Mouse (Mus musculus) skeletal muscle tissue, adult 2 months (tissue): Measurements from ENCODE around the gene Cfap298.

Experiments used
- DNase-seq: peaks from one replicate; pipeline ENCODE4 v3.0.0-alpha.2; 2012; ENCODE audit warnings: low read depth, low spot score

Cfap298 gene

DNA sequence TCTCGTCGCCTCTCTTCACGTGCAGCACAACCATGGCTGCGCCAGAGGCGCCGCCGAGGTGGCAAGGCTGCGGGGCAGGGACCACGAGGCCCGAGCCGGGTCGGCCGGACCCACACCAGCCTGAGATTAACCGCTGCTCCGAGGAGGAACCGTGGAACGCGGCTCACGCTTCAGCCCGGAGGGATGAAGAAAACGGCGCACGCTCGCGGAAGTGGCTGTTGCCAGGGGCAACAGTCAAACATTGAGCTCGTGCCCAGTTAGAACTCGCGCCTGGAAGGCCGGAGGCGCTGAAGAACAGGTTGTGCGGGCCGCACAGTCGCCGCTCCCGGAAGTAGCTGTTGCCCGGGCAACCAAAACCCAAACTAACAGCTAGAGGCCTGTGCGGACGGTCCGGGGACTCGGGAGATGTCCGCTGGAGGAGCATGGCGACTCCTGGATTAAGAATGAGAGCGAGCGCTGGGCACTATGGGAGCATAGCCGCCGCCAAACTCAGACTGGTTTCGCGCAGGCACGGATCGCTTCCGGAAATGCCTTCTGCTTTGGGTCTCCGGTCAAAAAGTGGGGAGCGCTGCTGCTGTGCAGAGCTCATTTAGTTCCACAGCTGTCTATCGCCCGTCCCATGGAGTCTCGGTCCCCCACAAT is at the start of gene Cfap298:
Gene Cfap298 (minus strand): TSS at position 428 of the 642 bp plus-strand sequence.
- peak; percentile 96 for DNase-seq

DNA sequence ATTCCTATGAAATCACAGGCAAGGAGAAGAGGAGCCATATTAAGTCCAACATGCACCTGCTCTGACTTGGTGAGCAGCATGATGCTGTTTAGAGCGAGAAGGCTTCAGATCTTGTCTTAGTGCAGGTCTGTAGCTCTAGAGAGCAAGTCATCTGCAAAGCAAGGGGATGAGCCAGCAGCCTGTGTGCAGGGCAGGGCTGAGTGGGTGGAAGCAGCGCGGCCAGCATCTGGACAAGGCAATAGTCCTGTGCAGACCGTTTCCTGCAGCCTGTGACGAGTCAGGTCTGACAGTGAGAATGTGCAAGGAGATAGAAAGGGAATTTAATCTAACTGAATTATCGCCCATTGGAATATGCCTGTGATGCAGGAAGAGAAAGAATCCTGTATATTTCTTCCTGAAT is 36.1 kb upstream of the Cfap298 start:
- no peak for DNase-seq

DNA sequence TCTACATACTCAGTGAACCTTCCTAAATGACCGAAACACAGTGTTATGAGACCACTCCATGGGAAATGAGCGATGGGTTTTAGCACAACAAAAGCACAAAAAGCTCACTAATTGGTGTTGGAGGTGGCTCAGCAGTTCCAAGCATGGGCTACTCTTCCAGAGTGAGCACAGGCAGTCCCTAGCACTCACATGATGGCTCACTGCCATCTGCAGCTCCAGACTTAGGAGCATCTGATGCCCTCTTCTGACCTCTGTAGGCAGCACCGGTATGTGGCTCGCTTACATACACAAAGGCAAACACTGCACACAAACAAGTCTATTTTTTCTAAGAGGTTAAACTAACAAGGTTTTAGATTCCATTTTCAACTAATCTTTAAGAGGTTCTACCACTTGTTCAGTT is 31.3 kb upstream of the Cfap298 start:
- DNase-seq: no peak

DNA sequence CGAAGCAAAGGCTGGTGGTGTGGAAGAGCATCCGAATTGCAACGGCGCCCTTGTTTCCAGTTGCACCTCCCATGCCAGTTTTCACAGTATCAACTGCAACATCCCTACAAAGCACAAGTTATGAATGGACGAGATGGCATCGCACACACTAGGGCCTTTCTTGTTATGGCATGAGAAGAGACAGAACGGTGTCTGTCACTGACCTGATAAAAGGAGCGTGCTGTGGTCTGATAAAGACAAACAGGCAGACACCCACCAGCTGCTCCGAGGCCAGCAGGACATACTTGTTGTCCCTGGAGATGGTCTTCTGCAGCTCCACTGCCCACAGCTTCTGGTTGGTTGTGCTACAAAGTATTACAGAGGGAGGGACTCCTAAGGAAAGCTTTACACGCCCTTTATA is 29.4 kb upstream of the Cfap298 start:
- DNase-seq: no peak

DNA sequence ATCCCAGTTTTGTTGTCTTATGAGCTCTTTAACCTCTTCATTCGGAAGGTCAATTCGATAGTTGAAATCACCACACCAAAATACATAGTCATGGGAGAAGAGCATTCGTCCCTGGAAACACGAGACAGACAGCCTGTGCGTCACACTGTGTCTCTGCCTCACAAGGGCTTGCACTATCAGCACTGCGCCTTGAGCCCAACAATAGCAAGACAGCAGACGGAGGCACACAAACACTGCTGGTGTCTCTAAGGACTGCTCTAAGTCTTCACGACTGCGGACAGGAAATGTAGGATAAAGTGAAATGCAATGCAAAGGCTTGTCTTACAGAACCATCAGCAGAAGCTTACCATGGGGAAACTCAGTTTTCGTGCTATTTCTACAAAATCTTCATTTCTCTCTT is 29.0 kb upstream of the Cfap298 start:
- no peak for DNase-seq

DNA sequence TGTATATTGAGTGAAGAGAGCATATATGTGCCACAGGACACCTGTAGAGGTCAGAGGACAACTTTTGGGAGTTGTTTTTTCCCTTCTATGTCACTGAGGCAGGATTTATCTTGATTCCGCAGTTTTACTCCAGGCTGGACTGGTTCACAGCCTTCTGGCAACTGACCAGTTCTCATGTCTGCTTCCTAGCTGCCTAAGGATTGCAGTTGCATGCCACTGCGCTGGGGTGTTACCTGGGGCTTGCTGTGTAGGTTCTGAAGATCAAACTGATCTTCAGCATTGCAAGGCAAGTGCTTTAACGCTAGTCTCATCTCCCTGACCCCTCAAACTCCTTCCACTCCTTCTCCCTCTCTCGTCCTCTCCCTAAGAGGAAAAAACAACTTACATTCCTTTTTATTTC is 28.3 kb upstream of the Cfap298 start:
- no peak for DNase-seq

DNA sequence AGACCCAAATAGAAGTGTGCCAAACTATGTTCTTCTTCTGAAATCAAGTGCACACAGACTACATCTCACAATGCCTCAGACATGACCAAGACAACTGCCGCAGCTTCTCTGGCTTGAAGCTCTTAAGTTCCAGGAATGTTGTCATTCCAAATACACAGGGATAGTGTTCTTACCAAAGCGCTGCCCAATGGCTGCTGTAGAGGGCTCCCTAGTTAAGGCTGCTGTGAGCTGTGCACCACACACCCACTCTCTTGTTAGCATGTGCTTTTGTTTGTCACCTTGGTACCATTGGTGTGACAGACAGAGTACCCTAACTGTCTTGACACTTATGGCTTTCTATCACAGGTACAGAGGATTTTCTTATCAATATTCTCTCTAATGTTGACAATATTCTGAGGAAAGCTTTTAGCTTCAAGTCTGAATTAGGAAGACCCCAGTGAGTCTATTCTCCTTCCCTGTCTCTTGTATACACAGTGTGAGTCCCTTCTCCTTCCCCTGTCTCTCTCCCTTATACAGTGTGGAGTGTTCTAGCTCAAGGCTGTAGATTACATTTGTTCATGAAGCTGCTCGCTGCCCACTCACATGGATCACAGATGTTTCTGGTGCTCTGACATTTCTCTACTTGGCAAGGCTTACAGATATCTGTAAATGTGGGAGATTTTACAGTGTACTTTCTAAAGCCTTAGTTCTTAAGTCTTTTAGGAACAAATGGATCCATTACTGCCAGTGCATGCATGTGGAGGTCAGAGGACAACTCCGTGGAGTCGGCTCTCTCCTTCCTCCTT is 23.6 kb upstream of the Cfap298 start:
- DNase-seq: no peak

DNA sequence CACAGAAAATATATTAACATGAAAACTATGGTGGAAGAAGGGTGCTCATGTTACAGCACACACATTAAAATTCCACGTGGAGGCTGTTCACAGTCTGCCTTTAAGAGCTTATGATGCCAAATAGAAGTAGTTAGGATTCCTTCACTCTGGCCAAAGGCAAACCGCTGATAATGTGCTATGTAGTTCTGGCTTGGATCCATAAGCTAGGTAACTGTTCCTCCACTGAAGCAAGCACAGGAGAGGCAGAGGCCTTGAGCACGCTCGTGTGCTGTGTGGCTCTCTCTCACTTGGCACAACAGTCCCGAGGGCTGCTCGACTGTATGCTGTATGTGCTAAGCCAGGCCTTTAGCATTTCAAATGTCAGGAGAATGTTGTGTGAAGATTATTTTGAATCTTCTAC is 20.6 kb upstream of the Cfap298 start:
- no peak for DNase-seq

DNA sequence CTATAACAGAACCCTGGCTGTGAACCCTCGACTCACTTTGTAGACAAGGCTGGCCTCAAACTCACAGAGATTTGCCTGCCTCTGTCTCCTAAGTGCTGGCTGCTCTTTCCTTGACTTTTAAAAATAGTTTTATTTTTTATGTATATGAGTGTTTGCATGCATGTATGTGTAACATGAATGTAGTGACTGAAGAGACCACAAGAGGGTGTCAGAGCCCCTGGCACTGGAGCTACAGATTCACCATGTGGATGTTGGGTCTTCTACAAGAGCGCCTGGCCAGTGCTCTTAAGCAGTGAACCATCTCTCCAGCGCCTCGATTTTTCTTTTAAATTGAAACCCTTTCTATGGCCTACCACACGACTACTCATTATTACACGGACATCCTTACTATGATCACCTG is 18.9 kb upstream of the Cfap298 start:
- no peak for DNase-seq

DNA sequence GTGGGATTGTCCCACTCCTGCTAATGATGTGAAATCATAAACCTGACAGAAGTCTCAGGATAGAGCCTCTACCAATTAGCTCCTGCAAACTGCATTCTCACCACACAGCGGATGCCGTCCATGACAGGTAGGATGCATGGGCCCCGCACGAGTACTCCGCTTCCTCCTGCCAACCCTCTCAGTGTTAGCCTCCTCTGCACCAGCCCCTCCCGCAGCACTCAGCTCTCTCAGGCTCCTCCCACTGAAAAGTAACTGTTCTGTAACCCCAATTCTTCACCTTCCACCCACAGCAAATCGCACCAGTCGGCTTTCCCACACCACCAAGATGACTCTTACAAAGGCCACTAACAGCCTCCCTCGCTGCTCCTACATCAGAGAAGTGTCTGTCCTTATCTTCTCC is 18.2 kb upstream of the Cfap298 start:
- no peak for DNase-seq

DNA sequence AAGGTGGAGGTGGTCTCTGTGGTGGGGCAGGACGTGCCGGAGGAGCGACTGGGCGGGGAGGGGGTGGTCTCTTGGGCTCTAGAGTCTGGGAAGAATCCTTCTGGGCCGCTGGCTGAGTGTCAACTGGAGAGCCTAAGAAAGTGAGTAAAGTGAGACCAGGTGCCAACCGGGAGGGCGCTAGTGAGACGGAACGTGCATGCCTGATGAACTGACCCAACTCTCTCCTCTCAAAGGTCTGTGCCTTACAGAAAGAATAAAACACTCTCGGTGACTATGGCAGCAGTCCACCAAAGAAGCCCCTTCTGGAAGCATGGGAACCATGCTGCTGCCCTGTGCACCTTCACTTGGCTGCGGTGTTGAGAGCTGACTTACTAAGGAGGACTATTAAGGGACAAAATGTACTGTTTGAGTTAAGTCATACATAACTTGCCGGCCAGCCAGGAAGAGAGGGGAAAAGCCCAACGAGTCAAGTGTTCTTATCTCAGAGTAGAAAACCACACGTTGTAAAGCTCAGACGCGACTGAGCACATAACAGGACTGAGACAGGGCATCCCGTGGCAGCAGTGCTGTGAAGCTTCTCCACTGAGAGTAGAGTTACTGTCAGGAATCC is 15.5 kb upstream of the Cfap298 start:
- DNase-seq: no peak

DNA sequence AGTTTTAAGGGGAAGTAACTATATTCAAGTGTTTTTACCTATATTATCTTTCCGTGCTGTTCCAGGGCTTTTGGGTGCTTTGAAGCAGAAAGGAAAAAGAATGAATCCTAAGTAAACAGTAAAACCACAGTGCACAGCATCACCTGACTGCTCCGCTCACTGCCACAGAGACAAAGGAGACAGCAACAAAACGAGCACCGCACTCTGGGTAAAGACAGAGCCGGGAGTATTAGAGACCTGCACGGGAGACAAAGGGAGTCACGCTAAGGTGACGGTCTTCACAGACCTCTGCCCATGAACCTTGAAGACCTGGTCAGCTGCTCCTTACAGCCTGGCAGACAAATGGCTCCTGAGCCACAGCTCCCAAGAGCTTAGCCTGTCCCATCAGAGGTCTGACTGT is 12.1 kb upstream of the Cfap298 start:
- DNase-seq: no peak

DNA sequence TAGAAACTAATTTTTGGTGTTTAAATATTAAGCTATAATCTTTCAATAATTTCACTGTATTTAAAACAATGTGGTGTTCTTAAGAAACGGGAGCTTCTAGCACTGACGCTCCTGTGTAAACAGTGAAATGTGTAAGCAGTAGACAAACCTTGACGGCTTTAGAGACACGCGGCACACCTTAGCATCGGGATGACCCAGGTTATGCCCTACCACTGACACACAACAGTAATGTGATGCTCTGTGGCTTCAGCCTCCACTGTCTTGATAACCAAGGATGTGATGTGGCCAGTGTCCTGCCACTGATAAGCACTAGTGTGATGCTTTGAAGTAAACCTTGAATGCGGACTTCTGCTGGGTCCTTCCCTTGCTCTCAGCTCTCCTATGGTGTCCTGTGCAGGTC is 6.3 kb upstream of the Cfap298 start:
- DNase-seq: no peak

DNA sequence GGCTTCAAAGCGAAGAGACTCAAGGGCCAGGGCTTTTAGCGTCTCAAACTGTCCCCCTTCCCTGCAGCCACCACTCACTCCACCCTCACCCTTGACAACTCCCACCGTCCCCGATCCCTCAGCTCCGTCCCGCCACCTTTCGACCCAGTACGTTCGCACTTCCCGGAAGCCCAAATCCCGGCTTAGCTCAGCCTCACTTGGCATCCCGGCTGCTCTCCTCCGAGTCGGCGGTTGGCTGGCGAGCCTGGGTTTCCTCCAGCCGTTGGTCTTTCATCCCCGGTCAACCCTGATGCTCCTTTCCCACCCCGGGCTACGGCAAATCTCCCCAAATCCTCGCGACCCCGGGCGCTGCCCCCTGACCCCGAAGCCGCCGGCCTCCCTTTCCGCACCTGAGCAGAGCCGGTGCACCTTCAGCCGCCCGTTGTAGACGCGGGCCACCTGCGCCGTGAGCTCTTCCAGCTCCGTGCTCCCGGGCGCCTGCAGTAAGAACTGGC is 674 bp downstream of the Cfap298 start:
- peak; percentile 36 for DNase-seq

DNA sequence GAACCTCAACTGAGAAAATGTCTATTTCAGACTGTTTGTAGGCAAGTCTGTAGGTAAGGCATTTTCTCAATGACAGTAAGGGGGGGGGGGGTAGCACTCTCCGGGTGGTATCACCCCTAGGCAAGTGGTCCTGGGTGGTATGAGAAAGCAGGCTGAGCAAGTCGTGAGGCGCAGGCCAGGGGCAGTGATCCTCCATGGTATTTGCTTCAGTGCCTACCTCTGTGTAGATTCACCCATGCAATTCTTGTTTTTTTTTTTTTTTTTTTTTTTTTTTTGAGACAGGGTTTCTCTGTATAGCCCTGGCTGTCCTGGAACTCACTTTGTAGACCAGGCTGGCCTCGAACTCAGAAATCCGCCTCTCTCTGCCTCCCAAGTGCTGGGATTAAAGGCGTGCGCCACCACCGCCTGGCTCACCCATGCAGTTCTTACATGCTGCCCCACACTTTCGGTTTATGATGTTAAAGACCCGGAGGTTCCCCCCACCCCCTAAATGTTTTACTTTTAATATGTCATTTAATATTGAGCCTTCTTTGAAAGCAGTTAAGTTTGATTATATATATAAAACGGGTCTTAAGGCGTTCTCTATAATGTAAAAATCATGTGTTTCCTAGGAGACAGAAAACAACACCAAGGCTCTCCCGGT is 1.3 kb downstream of the Cfap298 start:
- DNase-seq: no peak

DNA sequence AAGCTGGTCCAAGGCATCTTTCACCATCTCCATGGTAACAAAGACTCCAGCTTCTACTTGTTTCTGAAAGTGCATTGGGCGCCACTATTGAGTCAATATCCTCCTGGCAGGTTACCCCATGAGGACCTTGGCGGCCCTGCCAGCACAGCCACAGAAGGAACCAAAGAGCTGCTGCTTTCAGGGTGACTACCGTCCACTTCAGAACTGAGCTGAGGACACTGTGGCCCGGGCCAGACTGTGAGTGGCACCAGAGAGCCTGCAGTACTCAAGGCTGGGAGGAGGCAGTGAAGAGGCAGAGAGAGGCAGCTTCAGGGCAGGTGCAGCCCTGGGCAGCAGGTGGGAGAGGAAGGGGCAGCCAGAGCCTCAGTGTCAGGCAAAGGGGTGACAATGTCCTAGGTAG is 7.5 kb downstream of the Cfap298 start:
- DNase-seq: no peak

DNA sequence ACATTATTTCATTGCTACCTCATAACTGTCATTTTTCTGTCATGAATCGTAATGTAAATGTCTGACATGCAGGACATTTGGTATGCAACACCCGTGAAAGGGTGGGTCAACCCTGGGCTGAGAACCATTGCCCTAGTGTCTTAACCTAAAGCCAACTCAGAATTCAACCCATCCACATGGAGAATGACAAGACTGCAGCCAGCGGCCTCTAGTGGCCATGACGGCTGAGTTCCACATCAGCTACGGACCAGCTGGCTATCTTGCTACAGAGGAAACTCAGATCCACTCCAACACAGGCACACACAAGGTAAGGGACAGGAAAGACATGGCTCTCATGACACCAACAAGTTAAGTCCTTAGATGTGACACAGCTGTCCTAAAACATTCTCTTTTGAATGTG is 9.5 kb downstream of the Cfap298 start:
- DNase-seq: no peak

DNA sequence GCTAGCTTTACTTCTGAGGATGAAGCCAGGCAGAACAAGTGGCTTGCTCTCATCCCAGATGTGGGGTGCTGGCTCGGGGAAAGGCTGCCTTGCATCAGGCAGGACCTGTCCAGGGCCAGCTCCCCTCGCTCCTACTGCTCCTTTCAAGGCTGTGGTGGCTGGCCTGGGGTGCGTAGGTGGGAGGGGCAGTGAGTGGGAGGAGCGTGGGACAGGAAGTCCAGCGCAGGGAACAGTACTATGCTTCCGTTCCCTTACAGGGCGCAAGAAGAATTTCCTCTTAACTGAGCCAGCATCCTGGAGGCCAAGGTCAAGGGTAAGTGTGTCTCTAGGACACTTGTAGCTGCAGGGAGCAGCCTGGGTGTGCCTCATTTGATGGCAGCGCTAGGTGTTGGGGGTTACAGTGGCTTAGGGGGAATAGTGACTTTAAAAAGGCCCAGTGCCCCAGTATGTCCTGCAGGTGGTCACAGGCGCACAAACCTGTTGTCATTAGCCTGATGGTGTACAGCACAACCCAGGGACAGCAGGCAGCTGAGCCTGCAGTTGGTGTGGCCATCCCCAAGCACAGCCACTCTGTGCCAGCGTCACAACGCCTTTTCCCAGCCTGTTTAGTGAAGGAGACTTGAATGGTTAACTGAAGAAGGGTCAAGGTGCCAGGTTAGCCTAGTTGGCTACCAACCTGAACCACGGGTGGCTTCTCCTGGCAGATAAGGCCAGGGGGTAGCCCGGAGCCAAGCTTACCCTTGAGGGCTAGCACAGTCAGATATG is 10.1 kb downstream of the Cfap298 start:
- DNase-seq: no peak

DNA sequence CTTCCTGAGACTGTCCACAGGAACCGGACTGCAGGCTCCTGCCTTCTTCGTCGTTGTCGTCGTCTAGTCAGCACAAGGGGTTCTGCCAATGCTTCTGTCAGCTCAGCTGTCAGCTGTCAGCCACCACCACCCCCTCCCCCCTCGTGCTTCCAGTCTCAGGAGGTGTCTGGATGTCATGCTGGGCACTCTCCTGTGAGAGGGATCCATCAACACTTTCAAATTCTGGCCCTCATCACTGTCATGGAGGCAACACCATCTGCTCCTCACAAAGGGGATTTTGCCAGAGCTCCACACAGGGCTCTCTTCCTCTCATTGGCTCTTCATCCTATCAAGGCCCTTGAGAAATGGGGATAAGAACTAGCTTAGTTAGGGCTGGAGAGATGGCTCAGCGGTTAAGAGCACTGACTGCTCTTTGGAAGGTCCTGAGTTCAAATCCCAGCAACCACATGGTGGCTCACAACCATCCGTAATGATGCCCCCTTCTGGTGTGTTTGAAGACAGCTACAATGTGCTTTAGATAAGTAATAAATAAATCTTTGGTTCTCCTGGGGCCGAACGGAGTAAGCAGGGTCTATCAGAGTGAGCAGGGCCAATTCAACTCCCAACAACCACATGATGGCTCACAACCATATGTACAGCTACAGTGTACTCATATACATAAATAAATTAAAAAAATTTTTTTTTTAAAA is 13.3 kb downstream of the Cfap298 start:
- no peak for DNase-seq

DNA sequence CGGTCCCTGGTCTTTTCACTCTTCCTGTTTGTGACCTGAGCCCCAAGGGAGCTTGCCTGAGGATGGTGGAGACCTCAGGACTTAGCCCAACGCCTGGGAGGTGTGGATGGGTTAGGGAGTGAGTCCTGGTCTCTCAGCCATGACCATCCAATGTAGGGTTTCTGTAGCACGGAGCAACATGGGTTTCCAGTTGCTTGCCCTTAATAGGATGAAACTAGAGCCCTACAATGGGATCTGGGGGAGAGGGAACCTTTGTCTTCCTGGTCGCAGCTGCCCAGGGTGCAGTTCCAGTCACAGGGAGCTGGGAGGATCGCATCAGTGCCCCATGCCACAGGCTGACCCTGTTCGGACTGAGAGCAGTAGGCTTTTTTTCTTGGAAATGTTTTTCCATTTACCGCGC is 17.8 kb downstream of the Cfap298 start:
- DNase-seq: no peak

DNA sequence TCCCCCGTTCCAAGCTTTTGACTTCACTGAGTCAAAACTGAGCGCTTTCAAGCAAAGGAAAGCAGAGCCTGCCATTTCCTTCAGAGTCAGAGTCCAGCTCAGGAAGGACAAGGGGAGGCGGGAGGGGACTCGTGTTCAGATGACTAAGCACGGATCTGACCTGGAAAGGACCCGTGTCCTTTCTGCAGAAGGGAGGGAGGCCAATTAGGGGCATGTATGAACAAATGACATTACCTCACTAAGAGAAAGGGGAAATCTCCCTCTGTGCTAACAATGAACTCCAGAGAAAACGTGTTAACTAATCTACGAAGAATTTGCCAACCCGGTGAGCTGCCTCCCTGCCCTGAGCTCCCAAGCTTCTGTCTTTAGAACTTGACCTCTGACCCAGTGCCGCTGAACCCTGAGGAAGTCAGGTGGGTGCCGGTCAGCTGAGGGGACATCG is 18.9 kb downstream of the Cfap298 start:
- DNase-seq: no peak
